Mouse (Mus musculus): ENCODE measurements at regions not wholly inside any gene's neighbourhood (a gene's known extent, or its start where the extent isn't known, plus 50 kb on each side); places are given as distances from the start of the nearest gene placed in this dataset.
A peak's percentile ranks its signal among the peaks of the same experiment; 100 is the strongest.

DNA sequence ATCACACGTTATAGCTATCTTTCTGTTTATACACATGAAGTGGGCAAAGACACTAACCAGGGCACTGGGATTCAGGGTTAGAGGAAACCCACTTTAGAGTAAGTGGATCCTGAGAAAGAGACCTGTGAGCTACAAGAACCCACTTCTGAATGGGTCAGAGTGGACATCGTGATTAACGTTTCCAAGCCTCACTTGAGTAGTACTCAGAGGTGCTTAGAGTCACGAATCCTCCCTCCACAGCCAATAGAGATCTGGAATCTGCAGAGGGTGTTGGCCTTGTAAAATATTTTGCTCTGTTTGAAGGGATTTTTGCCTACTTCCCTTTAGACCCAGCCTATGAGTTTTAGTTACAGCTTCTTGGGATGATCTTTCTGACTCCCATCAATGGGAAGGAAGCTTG is 384.4 kb upstream of the Gm10131 start:
- no peak for DNase-seq (ENCODE audit: low read depth, low spot score)

GRCm38 (mm10) chr8:34488746-34489400 is 377.3 kb upstream of the Gm10131 start:
- DNase-seq (ENCODE audit: low read depth, low spot score), result no peak

DNA sequence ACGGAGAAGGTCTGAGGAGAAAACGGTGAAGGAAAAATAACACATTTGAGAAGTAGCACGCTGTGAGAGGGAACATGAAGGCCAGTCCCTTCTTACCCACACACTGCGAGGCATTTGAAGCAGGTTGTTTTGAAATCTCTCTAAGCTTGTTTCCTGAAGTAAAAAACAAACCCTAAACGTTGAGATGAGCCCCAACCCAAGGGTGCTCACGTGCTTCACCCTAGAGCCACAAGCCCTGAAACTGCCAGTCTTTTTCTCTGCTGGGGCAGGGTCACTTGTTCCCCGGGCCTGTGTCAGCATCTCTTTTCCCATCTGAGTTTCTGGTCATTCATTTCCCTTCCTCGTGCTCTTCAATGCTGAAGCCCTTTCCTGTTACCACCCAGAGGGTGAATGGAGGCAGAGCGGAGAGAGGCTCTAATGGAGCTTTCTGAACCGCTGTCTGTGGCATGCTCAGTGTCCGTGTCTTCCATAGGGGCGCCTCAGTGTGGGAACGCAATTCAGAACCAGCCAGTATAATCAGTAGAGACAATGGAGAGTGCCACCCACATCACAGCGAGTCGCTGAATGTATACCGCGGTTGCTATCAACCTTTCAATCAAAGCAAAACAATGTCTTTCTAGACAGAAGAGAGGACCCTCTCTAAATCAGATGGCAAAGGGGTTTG is 375.0 kb upstream of the Gm10131 start:
- DNase-seq (ENCODE audit: low read depth, low spot score), result no peak

DNA sequence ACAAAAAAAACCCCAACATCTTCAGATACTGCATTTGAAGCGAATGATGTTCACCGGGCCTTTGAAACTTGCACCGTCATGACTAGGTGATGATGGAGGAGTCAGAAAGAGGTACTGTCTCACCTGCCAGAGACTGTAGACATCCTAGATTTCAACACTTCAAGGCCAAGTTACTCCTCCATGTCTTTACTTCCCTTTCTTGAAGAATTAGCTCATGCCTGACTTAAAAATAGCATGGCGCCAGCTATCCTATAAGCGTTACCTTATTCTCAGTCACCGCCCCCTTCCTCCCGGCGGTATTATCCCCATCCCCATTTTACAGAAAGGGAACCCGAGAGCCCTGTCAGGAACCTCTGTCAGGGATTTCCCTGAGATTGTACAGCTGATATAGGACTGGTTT is 374.4 kb upstream of the Gm10131 start:
- no peak for DNase-seq (ENCODE audit: low read depth, low spot score)

DNA sequence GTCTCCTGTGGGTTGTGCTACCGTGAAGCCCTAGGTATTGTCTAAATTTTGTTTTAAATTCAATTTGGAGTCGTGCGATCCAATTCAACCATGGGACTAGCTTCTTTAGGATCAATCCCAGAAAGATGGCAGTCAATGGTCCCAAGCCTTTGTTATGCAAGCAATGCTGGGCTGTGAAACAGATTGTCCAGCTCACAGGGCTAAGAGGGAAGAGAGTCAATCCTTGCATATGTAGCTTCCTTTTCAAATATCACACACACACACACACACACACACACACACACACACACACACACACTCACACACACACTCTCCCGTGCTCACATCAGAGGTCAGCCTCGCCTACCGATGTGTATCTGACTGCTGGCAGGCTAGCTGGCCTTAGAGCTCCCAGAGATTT is 373.8 kb upstream of the Gm10131 start:
- DNase-seq (ENCODE audit: low read depth, low spot score), result no peak

GRCm38 (mm10) chr8:34484551-34485335 is 373.2 kb upstream of the Gm10131 start:
- peak; percentile 60 for DNase-seq (ENCODE audit: low read depth, low spot score)

DNA sequence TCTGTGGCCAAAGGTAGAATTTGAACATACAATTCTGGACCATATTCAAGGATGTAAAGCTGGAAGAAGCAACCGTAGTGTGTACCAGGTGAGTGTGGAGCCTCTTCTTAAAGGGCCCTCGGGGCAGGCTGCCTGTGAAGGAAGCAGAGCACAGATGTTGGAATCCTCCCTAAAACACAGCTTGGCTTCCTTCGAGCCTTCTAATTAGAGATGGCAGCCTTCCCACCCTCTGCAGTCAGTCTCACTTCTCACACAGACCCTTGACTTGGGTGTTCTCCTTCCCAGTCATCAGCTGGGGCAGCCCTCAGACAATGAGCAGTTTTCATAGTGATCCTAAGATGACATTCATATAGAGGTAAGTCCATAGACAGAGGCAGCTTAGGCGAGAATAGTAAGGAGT is 371.7 kb upstream of the Gm10131 start:
- DNase-seq (ENCODE audit: low read depth, low spot score), result no peak

GRCm38 (mm10) chr8:34482676-34483075 is 371.1 kb upstream of the Gm10131 start:
- no peak for DNase-seq (ENCODE audit: low read depth, low spot score)

GRCm38 (mm10) chr8:34480496-34480895 is 369.0 kb upstream of the Gm10131 start:
- no peak for DNase-seq (ENCODE audit: low read depth, low spot score)

- no peak for DNase-seq (ENCODE audit: low read depth, low spot score)
Measured at GRCm38 (mm10) chr8:34478891-34479290, 367.4 kb upstream of the Gm10131 start.

GRCm38 (mm10) chr8:34478465-34478864 is 366.9 kb upstream of the Gm10131 start:
- no peak for DNase-seq (ENCODE audit: low read depth, low spot score)

GRCm38 (mm10) chr8:34476146-34476820 is 364.7 kb upstream of the Gm10131 start:
- DNase-seq (ENCODE audit: low read depth, low spot score), result no peak

DNA sequence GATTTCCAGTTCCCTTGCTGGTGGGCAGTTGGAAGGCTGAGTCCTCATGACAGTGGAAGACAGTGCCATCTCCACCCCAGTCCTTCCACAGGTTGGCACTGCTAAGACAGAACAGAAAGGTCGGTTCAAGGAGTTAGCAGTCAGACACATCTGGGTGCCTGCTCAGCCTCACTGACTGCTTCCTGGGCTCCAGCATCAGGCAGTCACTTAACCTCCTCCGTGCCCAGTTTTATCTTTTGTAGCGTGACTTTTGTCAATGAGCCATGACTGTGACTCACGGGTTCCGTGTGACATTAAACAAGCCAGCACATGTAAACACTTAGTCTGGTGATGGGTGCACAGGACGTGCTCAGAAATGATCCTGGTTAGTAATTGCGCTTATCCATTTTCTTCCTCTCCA is 363.1 kb upstream of the Gm10131 start:
- DNase-seq (ENCODE audit: low read depth, low spot score), result no peak

- DNase-seq (ENCODE audit: low read depth, low spot score), result peak; percentile 7
Measured at GRCm38 (mm10) chr8:34473769-34474168, 362.2 kb upstream of the Gm10131 start.

- no peak for DNase-seq (ENCODE audit: low read depth, low spot score)
Measured at GRCm38 (mm10) chr8:34473301-34473700, 361.8 kb upstream of the Gm10131 start.

- DNase-seq (ENCODE audit: low read depth, low spot score), result no peak
Measured at GRCm38 (mm10) chr8:34472846-34473245, 361.3 kb upstream of the Gm10131 start.

- no peak for DNase-seq (ENCODE audit: low read depth, low spot score)
Measured at GRCm38 (mm10) chr8:34472434-34472833, 360.9 kb upstream of the Gm10131 start.

DNA sequence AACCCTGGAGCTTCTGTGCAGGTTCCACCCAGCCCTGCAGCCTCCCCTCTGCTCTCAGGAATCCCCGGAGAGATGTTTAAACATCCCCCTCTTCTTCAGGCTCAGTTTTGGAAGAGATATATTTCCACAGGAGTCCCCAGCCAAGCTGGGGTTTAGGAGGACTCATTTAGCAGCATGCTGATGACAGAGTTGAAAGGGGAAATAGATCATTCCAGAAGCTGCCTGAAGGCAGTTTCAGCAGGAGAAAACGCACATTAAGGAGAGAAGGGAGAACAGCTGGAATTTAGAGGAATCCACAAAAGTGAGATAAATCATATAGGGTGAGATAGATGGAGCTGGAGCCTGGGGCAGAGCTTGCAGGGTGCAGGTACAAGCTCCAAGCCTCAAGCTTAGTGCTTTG is 357.6 kb upstream of the Gm10131 start:
- DNase-seq (ENCODE audit: low read depth, low spot score), result no peak

GRCm38 (mm10) chr8:34466786-34467364 is 355.3 kb upstream of the Gm10131 start:
- no peak for DNase-seq (ENCODE audit: low read depth, low spot score)

- DNase-seq (ENCODE audit: low read depth, low spot score), result no peak
Measured at GRCm38 (mm10) chr8:34465398-34465797, 353.9 kb upstream of the Gm10131 start.

- no peak for DNase-seq (ENCODE audit: low read depth, low spot score)
Measured at GRCm38 (mm10) chr8:34462262-34462661, 350.7 kb upstream of the Gm10131 start.

DNA sequence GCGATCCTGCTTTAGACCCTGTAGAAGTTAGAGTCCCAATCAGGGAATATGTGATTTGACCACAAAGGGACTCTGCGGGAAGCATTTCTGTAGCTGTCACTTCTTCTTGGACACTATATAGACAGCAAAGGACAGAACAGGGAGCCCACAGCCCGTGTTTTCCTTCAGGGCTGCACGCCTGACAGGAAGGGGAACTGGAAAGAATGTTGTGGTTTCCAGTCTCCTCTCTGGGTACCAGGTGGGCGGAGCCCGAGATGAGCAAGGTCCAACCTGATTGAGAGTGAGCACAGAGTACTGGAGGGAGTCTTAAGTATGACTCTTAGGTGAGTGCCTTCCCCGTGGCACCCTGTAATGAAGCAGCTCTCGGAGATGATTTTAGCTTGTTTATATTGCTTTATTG is 346.8 kb upstream of the Gm10131 start:
- no peak for DNase-seq (ENCODE audit: low read depth, low spot score)
